Mouse (Mus musculus): ENCODE results near the gene Taf13. TPM values are rescaled to one million over a fixed set of nuclear protein-coding genes. Genes with fewer than 3 reads are reported as not detected.

Gene Taf13
- polyA plus RNA-seq, 1 experiment: 23.7 TPM

Other genes with a start within 250 kb of the Taf13 start
- not detected in 2 replicates for gene Mybphl, start 206.8 kb upstream of the Taf13 start, polyA plus RNA-seq (2012; ENCODE audit: insufficient read depth, insufficient read length, missing spikeins)
- gene Psrc1, start 187.9 kb upstream of the Taf13 start, polyA plus RNA-seq (2012; ENCODE audit: insufficient read depth, insufficient read length, missing spikeins): not detected in 2 replicates
- 2.4 and 4.0 TPM in 2 replicates for gene Celsr2, start 156.1 kb upstream of the Taf13 start, polyA plus RNA-seq (2012; ENCODE audit: insufficient read depth, insufficient read length, missing spikeins)
- 87.8 and 101 TPM in 2 replicates for gene Sars, start 126.5 kb upstream of the Taf13 start, polyA plus RNA-seq (2012; ENCODE audit: insufficient read depth, insufficient read length, missing spikeins)
- gene 1700013F07Rik, start 37.5 kb upstream of the Taf13 start, polyA plus RNA-seq (2012; ENCODE audit: insufficient read depth, insufficient read length, missing spikeins): not detected in 2 replicates
- not detected in 2 replicates for gene 5330417C22Rik, start 35.2 kb upstream of the Taf13 start, polyA plus RNA-seq (2012; ENCODE audit: insufficient read depth, insufficient read length, missing spikeins)
- 24.1 and 27.7 TPM in 2 replicates for gene Tmem167b, start 9.2 kb upstream of the Taf13 start, polyA plus RNA-seq (2012; ENCODE audit: insufficient read depth, insufficient read length, missing spikeins)
- 4.5 and 5.3 TPM in 2 replicates for gene Wdr47, start 19.6 kb downstream of the Taf13 start, polyA plus RNA-seq (2012; ENCODE audit: insufficient read depth, insufficient read length, missing spikeins)
- 16.9 and 18.6 TPM in 2 replicates for gene Clcc1, start 82.2 kb downstream of the Taf13 start, polyA plus RNA-seq (2012; ENCODE audit: insufficient read depth, insufficient read length, missing spikeins)
- 0.54 and 0.83 TPM in 2 replicates for gene Gpsm2, start 150.6 kb downstream of the Taf13 start, polyA plus RNA-seq (2012; ENCODE audit: insufficient read depth, insufficient read length, missing spikeins)
- not detected in 2 replicates for gene Aknad1, start 168.0 kb downstream of the Taf13 start, polyA plus RNA-seq (2012; ENCODE audit: insufficient read depth, insufficient read length, missing spikeins)

All from brown adipose tissue, adult 24 weeks (tissue).